ENCODE assay signal across 12 mouse cellular contexts in genomic region chr4:95094700-95095113, GRCm38 (mm10). TPM values are rescaled to one million over a fixed set of nuclear protein-coding genes. Genes with fewer than 3 reads are reported as not detected.
A peak's percentile ranks its signal among the peaks of the same experiment; 100 is the strongest.
DNase-seq lines count a peak whose midpoint lies in the region; ATAC-seq lines count a peak whose summit lies in the region.
"Had no signal": no experiment of that assay in that cellular context is flagged by ENCODE, and none has a peak within 500 bp of the region (broad histone marks: within the 10 kb centered on the region; RNA-seq: fewer than 3 reads in every experiment).

No protein-coding gene starts in this region.

- peak overlapping the region; percentile 29 for H3K27ac ChIP-seq in liver, embryonic 13.5 days
- no peak overlapping the region for H3K27ac ChIP-seq in liver, embryonic 12.5 days
- peak overlapping the region; percentile 35; the same call in 1 of the 2 replicates for H3K27ac ChIP-seq in stomach, embryonic 15.5 days
- H3K27ac ChIP-seq: embryonic facial prominence, embryonic 13.5 days; left cerebral cortex, adult 2 months; neural tube, embryonic 15.5 days had no signal

- H3K9me3 ChIP-seq in liver, embryonic 13.5 days (replicated peaks) = no peaks in the 10 kb centered on the region
- no peaks in the 10 kb centered on the region for H3K9me3 ChIP-seq in liver, embryonic 12.5 days (replicated peaks)
- no peaks in the 10 kb centered on the region for H3K9me3 ChIP-seq in stomach, embryonic 15.5 days
- H3K9me3 ChIP-seq: embryonic facial prominence, embryonic 13.5 days; neural tube, embryonic 15.5 days had no signal

- no peaks in the 10 kb centered on the region for H3K4me1 ChIP-seq in liver, embryonic 13.5 days (replicated peaks)
- no peaks in the 10 kb centered on the region for H3K4me1 ChIP-seq in liver, embryonic 12.5 days
- peaks cover 11% of the 10 kb centered on the region; the same call in 1 of the 2 replicates for H3K4me1 ChIP-seq in stomach, embryonic 15.5 days

- H3K27me3 ChIP-seq in liver, embryonic 13.5 days = no peaks in the 10 kb centered on the region
- no peaks in the 10 kb centered on the region for H3K27me3 ChIP-seq in liver, embryonic 12.5 days (replicated peaks)
- H3K27me3 ChIP-seq in stomach, embryonic 15.5 days (replicated peaks) = no peaks in the 10 kb centered on the region; the same call in 1 of the 2 replicates
- H3K27me3 ChIP-seq: embryonic facial prominence, embryonic 13.5 days; neural tube, embryonic 15.5 days had no signal

- H3K9ac ChIP-seq in liver, embryonic 13.5 days = no peak overlapping the region
- no peak overlapping the region for H3K9ac ChIP-seq in liver, embryonic 12.5 days
- H3K9ac ChIP-seq in stomach, embryonic 15.5 days = no peak overlapping the region
- H3K9ac ChIP-seq: embryonic facial prominence, embryonic 13.5 days; neural tube, embryonic 15.5 days had no signal

- H3K4me2 ChIP-seq in liver, embryonic 13.5 days = no peak overlapping the region
- H3K4me2 ChIP-seq in liver, embryonic 12.5 days = no peak overlapping the region
- H3K4me2 ChIP-seq in stomach, embryonic 15.5 days = no peak overlapping the region
- H3K4me2 ChIP-seq: embryonic facial prominence, embryonic 13.5 days; neural tube, embryonic 15.5 days had no signal

- no peak overlapping the region for H3K4me3 ChIP-seq in liver, embryonic 13.5 days (replicated peaks)
- H3K4me3 ChIP-seq in liver, embryonic 12.5 days = no peak overlapping the region
- H3K4me3 ChIP-seq in stomach, embryonic 15.5 days (replicated peaks) = no peak overlapping the region
- H3K4me3 ChIP-seq: embryonic facial prominence, embryonic 13.5 days; left cerebral cortex, adult 2 months; neural tube, embryonic 15.5 days had no signal

- DNase-seq in adrenal gland, adult (ENCODE audit: inconsistent age in 2 of 2, low spot score in 1 of 2) = peak; percentile 68 to 81
- DNase-seq in adrenal gland, adult 18-20 months (ENCODE audit: low spot score in 2 of 2) = no peak
- no peak for DNase-seq in liver, embryonic 13.5 days
- DNase-seq in kidney, postnatal 25 days = peak; percentile 36 to 72
- no peak for DNase-seq in ovary, postnatal 10 days (ENCODE audit: low spot score)
- DNase-seq in spleen, postnatal 4 days (ENCODE audit: low spot score in 2 of 2) = no peak

- WGBS in liver, embryonic 13.5 days (ENCODE audit: insufficient replicate concordance) = 21% methylated on average over 4 of the region's 4 CpGs
- 18% methylated on average over 4 of the region's 4 CpGs for WGBS in liver, embryonic 12.5 days (ENCODE audit: insufficient replicate concordance)
- WGBS in stomach, embryonic 15.5 days = 42% methylated on average over 4 of the region's 4 CpGs

- no peak for ATAC-seq in liver, embryonic 13.5 days (ENCODE audit: low read depth)
- ATAC-seq in liver, embryonic 12.5 days = no peak
- no peak for ATAC-seq in stomach, embryonic 15.5 days (ENCODE audit: insufficient read depth, low FRiP score, low read depth)
- ATAC-seq: hindbrain, embryonic 16.5 days had no signal

- H3K36me3 ChIP-seq in liver, embryonic 13.5 days = no peaks in the 10 kb centered on the region
- H3K36me3 ChIP-seq in liver, embryonic 12.5 days = no peaks in the 10 kb centered on the region
- no peaks in the 10 kb centered on the region for H3K36me3 ChIP-seq in stomach, embryonic 15.5 days
- H3K36me3 ChIP-seq: embryonic facial prominence, embryonic 13.5 days; neural tube, embryonic 15.5 days had no signal

RNA-seq across cellular contexts. Expression of gene Jun, which starts 42.7 kb away (rescaled TPM):
- total RNA-seq in adrenal gland, adult 18-20 months (2021) = 100 to 1,000 TPM; 160 to 307 TPM
- polyA plus RNA-seq in liver, embryonic 13.5 days (2015; fragmentation: Nextera tagmentation; extraction: Ambion mirVana) = 5.9 and 6.4 TPM in 2 replicates
- 12.0 and 12.2 TPM in 2 replicates for polyA plus RNA-seq in liver, embryonic 12.5 days (2016; fragmentation: Nextera tagmentation; extraction: Ambion mirVana)
- polyA plus RNA-seq in stomach, embryonic 15.5 days (2015; fragmentation: Nextera tagmentation; extraction: Ambion mirVana) = 102 and 103 TPM in 2 replicates

Comparison
In these comparisons a context has a peak if more than half of its experiments do, and no peak if none do; other contexts are left out.
1. DNase-seq: peak in adrenal gland, adult (2 of 2) and kidney, postnatal 25 days (2 of 2); none in adrenal gland, adult 18-20 months (0 of 2), liver, embryonic 13.5 days (single experiment), ovary, postnatal 10 days (single experiment) and spleen, postnatal 4 days (0 of 2).